Mouse (Mus musculus) brain, embryonic 14.5 days (tissue): ENCODE data around the gene Snap47.

Experiments
- CTCF ChIP-seq: fragments of 200-500 bp; IDR thresholded peaks from 2 replicates; pipeline ENCODE4 v1.5.1; 2012; ENCODE audit warnings: inconsistent platforms, mild to moderate bottlenecking, moderate library complexity, borderline replicate concordance; ENCODE audit not compliant: insufficient read depth, insufficient read length; ENCODE audit errors: extremely low read depth
- POLR2A ChIP-seq: fragments of 200-500 bp; IDR thresholded peaks from 2 replicates; pipeline ENCODE4 v1.6.1; 2012; ENCODE audit warnings: mild to moderate bottlenecking, inconsistent platforms, borderline replicate concordance; ENCODE audit not compliant: poor library complexity, insufficient read depth, insufficient read length, severe bottlenecking; ENCODE audit errors: extremely low read depth

DNA sequence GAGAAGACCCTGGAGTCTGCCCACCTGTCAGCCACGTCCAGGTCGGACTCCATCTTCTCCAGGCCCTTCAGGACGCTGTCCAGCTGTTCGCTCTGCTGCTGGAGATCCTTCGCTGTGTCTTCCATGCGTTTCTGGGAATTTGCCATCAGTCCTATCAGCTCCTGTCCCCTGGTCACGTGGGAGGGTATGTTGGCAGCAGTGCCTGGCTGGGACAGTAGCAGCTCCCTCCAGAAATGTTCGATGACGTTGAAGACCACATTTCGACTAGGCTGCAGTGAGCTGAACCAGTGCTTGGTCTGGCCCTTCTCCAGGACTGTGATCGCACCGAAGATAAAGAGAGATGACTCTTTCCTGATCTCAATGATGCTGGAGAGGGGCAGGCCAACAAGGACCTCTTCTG, 13.0 kb downstream of the Snap47 start:
- TF ChIP-seq CTCF (no peak), POLR2A (no peak)
